Mouse (Mus musculus) cerebellum, adult 11-12 months (tissue): ENCODE results near the gene Ubxn10.

Source experiments
- DNase-seq: peaks from one replicate; pipeline ENCODE4 v3.0.0; 2022

Gene Ubxn10

GRCm38 (mm10) chr4:138737031-138737430 lies at the start of gene Ubxn10:
Gene Ubxn10 (minus strand): TSS chr4:138737167.
- DNase-seq, result no peak

GRCm38 (mm10) chr4:138786141-138786540 lies 49.2 kb upstream of the Ubxn10 start:
- DNase-seq, result no peak

- no peak for DNase-seq
These were observed 48.8 kb upstream of the Ubxn10 start for GRCm38 (mm10) chr4:138785721-138786120.

- no peak for DNase-seq
These were observed 45.1 kb upstream of the Ubxn10 start for GRCm38 (mm10) chr4:138782098-138782497.

GRCm38 (mm10) chr4:138780300-138780699 lies 43.3 kb upstream of the Ubxn10 start:
- no peak for DNase-seq

GRCm38 (mm10) chr4:138777417-138778407 lies 40.7 kb upstream of the Ubxn10 start:
- DNase-seq, result no peak

- DNase-seq, result no peak
These were observed 38.5 kb upstream of the Ubxn10 start, which contains the start of gene Pla2g2d for GRCm38 (mm10) chr4:138775435-138775834. Gene Pla2g2d (plus strand): TSS chr4:138775735.

- DNase-seq, result no peak
These were observed 35.4 kb upstream of the Ubxn10 start for GRCm38 (mm10) chr4:138772386-138772785.

GRCm38 (mm10) chr4:138771970-138772369 lies 35.0 kb upstream of the Ubxn10 start:
- DNase-seq, result no peak

- DNase-seq, result no peak
These were observed 25.3 kb upstream of the Ubxn10 start for GRCm38 (mm10) chr4:138762266-138762665.

- DNase-seq, result no peak
These were observed 20.4 kb upstream of the Ubxn10 start, which contains the start of gene Pla2g2f for GRCm38 (mm10) chr4:138757416-138757815. Gene Pla2g2f (minus strand): TSS chr4:138757626.

- DNase-seq, result no peak
These were observed 19.0 kb upstream of the Ubxn10 start for GRCm38 (mm10) chr4:138755983-138756382.

GRCm38 (mm10) chr4:138755439-138755838 lies 18.5 kb upstream of the Ubxn10 start:
- no peak for DNase-seq

- DNase-seq, result no peak
These were observed 17.5 kb upstream of the Ubxn10 start for GRCm38 (mm10) chr4:138754432-138754831.

GRCm38 (mm10) chr4:138753608-138754007 lies 16.6 kb upstream of the Ubxn10 start:
- no peak for DNase-seq

- DNase-seq, result no peak
These were observed 15.6 kb upstream of the Ubxn10 start for GRCm38 (mm10) chr4:138752603-138753002.

GRCm38 (mm10) chr4:138748369-138749072 lies 11.6 kb upstream of the Ubxn10 start:
- peak; percentile 41 for DNase-seq

GRCm38 (mm10) chr4:138747851-138748250 lies 10.9 kb upstream of the Ubxn10 start:
- no peak for DNase-seq

- DNase-seq, result no peak
These were observed 9.9 kb upstream of the Ubxn10 start for GRCm38 (mm10) chr4:138746866-138747265.

- no peak for DNase-seq
These were observed 8.9 kb upstream of the Ubxn10 start for GRCm38 (mm10) chr4:138745884-138746283.

GRCm38 (mm10) chr4:138739136-138739851 lies 2.3 kb upstream of the Ubxn10 start:
- DNase-seq, result peak; percentile 48

GRCm38 (mm10) chr4:138734863-138735262 lies 2.1 kb downstream of the Ubxn10 start:
- no peak for DNase-seq

- DNase-seq, result no peak
These were observed 2.9 kb downstream of the Ubxn10 start for GRCm38 (mm10) chr4:138734105-138734504.
